Mouse (Mus musculus) fat pad, adult 2 months (tissue): ENCODE results near the gene Elovl2.

ENCODE experiments used
- DNase-seq: peaks from one replicate; pipeline ENCODE4 v3.0.0-alpha.2; 2011; ENCODE audit warnings: low read depth, low spot score; ENCODE audit errors: extremely low read depth

The Elovl2 gene

DNA sequence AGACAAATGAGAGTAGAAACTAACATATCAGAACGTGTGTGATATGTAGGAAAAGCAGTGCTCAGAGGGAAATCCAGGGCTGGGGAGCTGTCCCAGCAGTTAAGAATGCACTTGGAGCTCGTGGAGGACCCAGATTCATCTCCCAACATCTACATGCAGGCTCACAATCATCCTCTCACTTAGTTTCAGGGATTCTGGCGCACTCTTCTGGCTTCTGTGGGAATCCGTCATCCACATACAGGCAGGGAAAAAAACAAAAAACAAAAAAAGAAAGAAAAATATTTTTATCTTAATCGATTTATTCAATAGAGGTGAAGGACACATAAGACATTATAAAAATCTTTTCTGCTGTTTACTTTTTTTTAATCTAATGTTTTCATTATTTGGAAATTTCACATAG, 61.8 kb downstream of the Elovl2 start:
- DNase-seq = no peak

DNA sequence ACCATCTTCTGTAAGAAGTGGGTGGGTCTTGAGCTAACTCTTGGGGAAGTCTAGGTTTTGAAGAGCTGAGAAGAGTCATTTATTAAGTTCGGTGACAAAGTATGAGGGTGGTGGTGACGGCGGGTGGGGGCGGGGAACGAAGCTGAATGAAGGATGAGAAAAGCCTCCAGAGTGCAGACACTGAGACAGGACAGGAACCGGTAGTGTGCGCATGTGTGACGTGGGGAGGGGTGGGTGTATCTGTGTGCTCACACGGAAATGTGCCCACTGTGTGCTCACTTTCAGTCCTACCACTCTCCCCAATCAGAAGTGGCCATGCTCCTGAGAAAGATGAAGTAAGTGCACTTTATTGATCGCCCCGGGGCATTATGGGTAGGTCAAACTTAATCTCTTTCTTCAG, 67.1 kb downstream of the Elovl2 start:
- DNase-seq = no peak

DNA sequence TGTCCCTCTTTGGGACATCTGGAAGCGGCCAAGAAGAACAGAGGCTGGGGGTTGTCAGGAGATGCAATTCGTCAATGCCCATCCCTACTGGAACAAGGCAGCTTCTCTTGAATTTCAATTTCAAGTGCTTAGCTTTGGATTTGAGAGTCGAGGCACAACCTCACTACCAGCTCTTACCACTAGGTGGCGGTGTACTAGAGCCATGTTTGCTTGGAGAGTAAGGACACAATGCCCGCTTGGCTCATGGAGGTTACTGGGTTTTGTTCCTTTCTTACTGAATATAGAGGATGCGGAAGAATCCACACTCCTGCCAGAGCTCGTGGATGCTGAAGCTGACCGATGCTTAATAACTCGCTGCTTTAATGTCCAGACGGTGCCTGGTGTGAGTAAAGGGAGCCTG, 73.9 kb downstream of the Elovl2 start:
- no peak for DNase-seq

DNA sequence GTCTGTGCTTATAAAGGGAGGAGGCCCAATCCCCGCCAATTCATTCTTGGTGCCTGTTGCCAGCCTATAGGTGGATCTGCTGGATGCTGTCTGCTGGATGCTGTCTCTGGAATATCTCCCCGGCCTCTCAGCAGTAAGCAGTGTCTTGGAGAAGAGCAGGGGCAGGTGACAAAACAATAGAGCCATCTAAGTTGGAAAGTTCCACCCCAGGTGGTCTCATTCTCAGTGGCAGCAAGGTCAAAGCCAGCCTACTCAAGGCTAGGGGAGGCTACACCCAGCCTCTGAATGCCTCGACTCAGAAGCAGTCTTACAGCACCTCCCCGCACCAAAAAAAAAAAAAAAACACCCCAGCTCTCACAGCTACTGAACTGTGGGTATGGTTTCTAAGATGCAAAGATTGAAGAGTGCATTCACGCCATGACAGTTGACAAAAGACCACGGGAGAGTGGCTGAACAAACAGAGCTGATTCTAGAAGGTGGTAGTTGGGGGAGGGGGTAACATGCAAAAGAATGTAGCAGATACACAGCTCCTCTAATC, 74.7 kb downstream of the Elovl2 start:
- DNase-seq = no peak

DNA sequence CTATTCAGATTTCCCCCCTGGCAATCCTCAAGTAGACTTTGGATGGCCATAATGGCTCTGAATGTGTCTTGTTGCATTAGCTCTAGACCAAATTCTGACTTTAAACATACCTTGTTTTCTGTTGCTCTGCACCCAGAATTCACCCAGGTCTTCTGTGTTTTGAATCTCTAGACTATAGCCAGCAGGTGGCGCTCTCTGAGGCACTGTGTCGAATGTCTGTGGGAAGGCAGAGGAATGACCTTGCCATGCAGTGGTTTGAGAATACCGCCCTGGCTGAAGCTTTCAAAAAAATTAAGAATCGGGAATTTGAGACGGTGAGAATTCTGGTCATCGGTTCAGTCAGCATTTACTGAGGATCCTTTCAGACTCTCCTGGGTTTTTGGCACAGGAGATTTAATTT, 85.3 kb downstream of the Elovl2 start:
- DNase-seq = no peak
